Mouse (Mus musculus): ENCODE measurements at regions not wholly inside any gene's neighbourhood (a gene's known extent, or its start where the extent isn't known, plus 50 kb on each side); places are given as distances from the start of the nearest gene placed in this dataset.

GRCm38 (mm10) chr11:45203446-45203845, 586.3 kb downstream of the Ebf1 start:
- ATAC-seq, result no peak

GRCm38 (mm10) chr11:45206611-45207525, 589.8 kb downstream of the Ebf1 start:
- no peaks in the 10 kb centered on the region for H3K27me3 ChIP-seq (replicated peaks; ENCODE audit: control insufficient read depth, insufficient read depth, low read length)
- ATAC-seq, result no peak
- H3K9ac ChIP-seq (ENCODE audit: low read depth, low read length), result no peak overlapping the region
- 76% methylated on average over 8 of the region's 8 CpGs for WGBS
- H3K4me1 ChIP-seq (replicated peaks; ENCODE audit: control insufficient read depth, insufficient read depth, low read length), result no peaks in the 10 kb centered on the region
- no peak for TF ChIP-seq CTCF (IDR thresholded peaks at IDR 0.05; ENCODE audit: low read depth)
- H3K27ac ChIP-seq (ENCODE audit: low read depth, low read length), result no peak overlapping the region
- no peak overlapping the region for H3K4me3 ChIP-seq (ENCODE audit: low read depth, low read length)
- no peak overlapping the region for H3K4me2 ChIP-seq (replicated peaks; ENCODE audit: low read depth)
- no peaks in the 10 kb centered on the region for H3K9me3 ChIP-seq (ENCODE audit: control insufficient read depth)
- H3K36me3 ChIP-seq (ENCODE audit: control insufficient read depth, insufficient read depth), result no peaks in the 10 kb centered on the region

More at GRCm38 (mm10) chr11:45203446-45203845, 586.3 kb downstream of the Ebf1 start:
- H3K36me3 ChIP-seq (ENCODE audit: control insufficient read depth, insufficient read depth), result no peaks in the 10 kb centered on the region
- H3K4me3 ChIP-seq (ENCODE audit: low read depth, low read length), result no peak overlapping the region
- no peaks in the 10 kb centered on the region for H3K9me3 ChIP-seq (ENCODE audit: control insufficient read depth)
- no peak overlapping the region for H3K4me2 ChIP-seq (replicated peaks; ENCODE audit: low read depth)
- no peak overlapping the region for H3K27ac ChIP-seq (ENCODE audit: low read depth, low read length)
- no peak for TF ChIP-seq CTCF (IDR thresholded peaks at IDR 0.05; ENCODE audit: low read depth)
- H3K9ac ChIP-seq (ENCODE audit: low read depth, low read length), result no peak overlapping the region
- H3K4me1 ChIP-seq (replicated peaks; ENCODE audit: control insufficient read depth, insufficient read depth, low read length), result no peaks in the 10 kb centered on the region
- WGBS, result 79% methylated on average over 5 of the region's 5 CpGs
- no peaks in the 10 kb centered on the region for H3K27me3 ChIP-seq (replicated peaks; ENCODE audit: control insufficient read depth, insufficient read depth, low read length)

- Histone ChIP-seq H3K4me2 (replicated peaks; ENCODE audit: low read depth) (no peak overlapping the region), H3K27ac (ENCODE audit: low read depth, low read length) (no peak overlapping the region), H3K27me3 (replicated peaks; ENCODE audit: control insufficient read depth, insufficient read depth, low read length) (no peaks in the 10 kb centered on the region), H3K9me3 (ENCODE audit: control insufficient read depth) (no peaks in the 10 kb centered on the region), H3K9ac (ENCODE audit: low read depth, low read length) (no peak overlapping the region), H3K4me3 (ENCODE audit: low read depth, low read length) (no peak overlapping the region), H3K36me3 (ENCODE audit: control insufficient read depth, insufficient read depth) (no peaks in the 10 kb centered on the region), H3K4me1 (replicated peaks; ENCODE audit: control insufficient read depth, insufficient read depth, low read length) (no peaks in the 10 kb centered on the region)
- no peak for ATAC-seq
- TF ChIP-seq CTCF (IDR thresholded peaks at IDR 0.05; ENCODE audit: low read depth), result no peak
- WGBS, result 72% methylated on average over 1 of the region's 1 CpGs
Measured at GRCm38 (mm10) chr11:45214096-45214495, 597.0 kb downstream of the Ebf1 start.

- 68% methylated on average over 3 of the region's 3 CpGs for WGBS
- H3K4me1 ChIP-seq (replicated peaks; ENCODE audit: control insufficient read depth, insufficient read depth, low read length), result no peaks in the 10 kb centered on the region
Measured at GRCm38 (mm10) chr11:45216942-45217474, 599.9 kb downstream of the Ebf1 start.

GRCm38 (mm10) chr11:45219239-45219638, 602.1 kb downstream of the Ebf1 start:
- H3K27me3 ChIP-seq (replicated peaks; ENCODE audit: control insufficient read depth, insufficient read depth, low read length), result no peaks in the 10 kb centered on the region
- no peak overlapping the region for H3K9ac ChIP-seq (ENCODE audit: low read depth, low read length)
- no peak overlapping the region for H3K27ac ChIP-seq (ENCODE audit: low read depth, low read length)
- no peaks in the 10 kb centered on the region for H3K9me3 ChIP-seq (ENCODE audit: control insufficient read depth)
- H3K4me3 ChIP-seq (ENCODE audit: low read depth, low read length), result no peak overlapping the region
- H3K4me2 ChIP-seq (replicated peaks; ENCODE audit: low read depth), result no peak overlapping the region
- 82% methylated on average over 4 of the region's 4 CpGs for WGBS
- no peaks in the 10 kb centered on the region for H3K4me1 ChIP-seq (replicated peaks; ENCODE audit: control insufficient read depth, insufficient read depth, low read length)
- ATAC-seq, result no peak
- no peaks in the 10 kb centered on the region for H3K36me3 ChIP-seq (ENCODE audit: control insufficient read depth, insufficient read depth)
- no peak for TF ChIP-seq CTCF (IDR thresholded peaks at IDR 0.05; ENCODE audit: low read depth)

More at GRCm38 (mm10) chr11:45216942-45217474, 599.9 kb downstream of the Ebf1 start:
- Histone ChIP-seq H3K4me2 (replicated peaks; ENCODE audit: low read depth) (no peak overlapping the region), H3K27ac (ENCODE audit: low read depth, low read length) (no peak overlapping the region), H3K9ac (ENCODE audit: low read depth, low read length) (no peak overlapping the region), H3K27me3 (replicated peaks; ENCODE audit: control insufficient read depth, insufficient read depth, low read length) (no peaks in the 10 kb centered on the region), H3K4me3 (ENCODE audit: low read depth, low read length) (no peak overlapping the region), H3K36me3 (ENCODE audit: control insufficient read depth, insufficient read depth) (no peaks in the 10 kb centered on the region), H3K9me3 (ENCODE audit: control insufficient read depth) (no peaks in the 10 kb centered on the region)
- no peak for TF ChIP-seq CTCF (IDR thresholded peaks at IDR 0.05; ENCODE audit: low read depth)
- ATAC-seq, result no peak

- WGBS, result 72% methylated on average over 3 of the region's 3 CpGs
- Histone ChIP-seq H3K27ac (ENCODE audit: low read depth, low read length) (no peak overlapping the region), H3K4me3 (ENCODE audit: low read depth, low read length) (no peak overlapping the region), H3K4me2 (replicated peaks; ENCODE audit: low read depth) (no peak overlapping the region), H3K4me1 (replicated peaks; ENCODE audit: control insufficient read depth, insufficient read depth, low read length) (no peaks in the 10 kb centered on the region), H3K9ac (ENCODE audit: low read depth, low read length) (no peak overlapping the region), H3K9me3 (ENCODE audit: control insufficient read depth) (no peaks in the 10 kb centered on the region), H3K36me3 (ENCODE audit: control insufficient read depth, insufficient read depth) (no peaks in the 10 kb centered on the region), H3K27me3 (replicated peaks; ENCODE audit: control insufficient read depth, insufficient read depth, low read length) (no peaks in the 10 kb centered on the region)
- no peak for ATAC-seq
- no peak for TF ChIP-seq CTCF (IDR thresholded peaks at IDR 0.05; ENCODE audit: low read depth)
Measured at GRCm38 (mm10) chr11:45222021-45222420, 604.9 kb downstream of the Ebf1 start.
